Mouse (Mus musculus) T-helper 1 cell (primary cell): ENCODE data around the gene Tbx4.

Source experiments
- in situ Hi-C: fragments of 300-600 bp; cut with MboI, MseI; formaldehyde crosslinking; loops from one replicate; pipeline ENCODE4 v1.15.1; 2025; ENCODE audit warnings: high pct_unique_total_duplicates

Gene Tbx4

DNA sequence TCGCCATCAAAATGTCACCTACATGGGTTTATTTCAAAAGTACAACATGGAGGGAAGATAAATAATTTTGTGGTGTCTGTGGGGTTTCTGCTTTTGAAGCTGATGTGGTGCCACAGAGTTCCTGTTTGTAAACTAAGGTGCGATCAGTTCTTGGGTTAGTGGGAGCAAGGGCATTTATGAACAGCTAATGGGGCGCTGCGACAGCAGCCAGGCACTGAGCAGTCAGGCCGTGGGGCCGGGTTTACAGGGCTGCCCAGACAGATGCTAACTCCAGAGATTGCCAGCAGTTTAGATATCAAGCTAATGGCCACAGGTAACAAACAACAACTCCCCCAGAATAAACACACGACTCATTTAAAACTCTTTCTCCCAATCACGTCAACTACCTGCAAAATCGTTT is 75.3 kb downstream of the Tbx4 start:
- in situ Hi-C loops: no loop called here
